Mouse (Mus musculus) adrenal gland, postnatal 25 days (tissue): ENCODE results near the gene Erbb3. TPM values are rescaled to one million over a fixed set of nuclear protein-coding genes. Genes with fewer than 3 reads are reported as not detected.
"Not testable (repeated sequence)": the region's sequence is repeated elsewhere in the genome, so short reads cannot be mapped to it uniquely, and the experiment has no call there.

Experiments used
- DNase-seq: peaks from one replicate; pipeline ENCODE4 v3.0.0; 2021; ENCODE audit warnings: mixed read lengths
- long read RNA-seq: library from polyadenylated mRNA; stranded (forward); transcript quantifications from one replicate; pipeline ENCODE4 v2.0.0, GENCODE M21; 2021
- total RNA-seq: library from RNA; stranded (reverse); gene quantifications from 2 replicates; pipeline ENCODE4 v1.2.3, GENCODE M21; 2021

Gene Erbb3
- 2.8 and 3.8 TPM in 2 replicates for total RNA-seq
- long read RNA-seq, full-length matches to known transcripts: 3 of 19 reads
- long read RNA-seq, partial matches to known transcripts: 11 of 19 reads
- long read RNA-seq, other reads (novel, unspliced or antisense): 5 of 19 reads

DNA sequence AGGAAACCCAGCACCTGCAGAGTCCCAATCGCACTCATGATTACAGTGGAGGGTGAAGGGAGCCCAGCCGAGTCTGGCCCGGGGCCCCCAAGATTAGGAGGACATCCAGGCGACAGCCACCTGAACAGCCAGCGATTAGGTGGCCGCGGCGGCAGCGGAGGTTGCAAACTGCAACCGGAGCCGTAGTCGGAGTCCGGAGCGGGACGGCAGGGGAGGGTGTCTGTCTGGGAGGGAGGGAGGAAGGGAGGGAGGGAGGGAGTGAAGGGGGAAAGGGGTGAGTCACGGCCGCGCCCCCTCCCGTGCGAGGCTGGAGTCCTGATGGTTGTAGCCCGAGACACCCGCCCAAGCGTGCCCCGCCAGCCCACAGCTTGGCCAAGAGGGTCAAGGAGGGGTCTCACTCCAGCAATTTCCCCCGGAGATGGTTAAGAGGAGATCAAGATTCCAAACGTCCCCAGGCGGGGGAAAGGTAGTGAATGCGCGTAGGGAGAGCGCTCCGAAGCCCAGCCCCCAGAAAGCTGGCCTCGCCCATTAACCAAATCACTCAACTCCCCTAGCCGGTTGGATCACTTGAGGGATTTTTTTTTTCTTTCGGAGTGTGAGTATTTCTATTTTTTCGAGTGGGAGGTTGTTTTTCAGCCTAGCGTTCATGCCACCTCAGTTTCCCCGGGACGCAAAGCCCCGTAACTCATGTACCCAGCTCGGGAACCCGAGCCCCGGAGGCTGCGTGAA, at the start of gene Erbb3:
TSS of gene Erbb3 (minus strand) at position 189 of the 729 bp plus-strand sequence.
- DNase-seq: peak; percentile 71

DNA sequence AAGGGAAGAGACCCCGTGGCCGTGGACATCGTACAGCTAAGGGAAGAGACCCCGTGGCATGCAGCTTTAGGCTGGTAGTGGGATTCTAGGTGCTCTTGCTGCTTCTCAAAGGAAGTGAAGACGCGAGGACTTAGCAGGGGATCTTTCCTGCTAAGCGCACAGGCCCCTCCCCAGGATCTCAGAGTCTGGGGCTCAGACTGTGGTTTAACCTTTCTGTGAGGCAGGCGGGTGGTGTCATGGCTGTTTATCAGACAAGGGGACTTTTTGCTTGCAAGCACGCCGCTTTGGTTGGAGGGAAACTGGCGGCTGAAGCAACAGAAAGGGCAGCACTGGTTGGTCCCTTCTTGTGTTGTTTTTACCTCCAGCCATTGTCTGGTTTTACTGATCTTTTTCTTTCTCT, 47.6 kb upstream of the Erbb3 start:
- DNase-seq: no peak

GRCm38 (mm10) chr10:128636561-128636960, 47.1 kb upstream of the Erbb3 start:
- DNase-seq: no peak

DNA sequence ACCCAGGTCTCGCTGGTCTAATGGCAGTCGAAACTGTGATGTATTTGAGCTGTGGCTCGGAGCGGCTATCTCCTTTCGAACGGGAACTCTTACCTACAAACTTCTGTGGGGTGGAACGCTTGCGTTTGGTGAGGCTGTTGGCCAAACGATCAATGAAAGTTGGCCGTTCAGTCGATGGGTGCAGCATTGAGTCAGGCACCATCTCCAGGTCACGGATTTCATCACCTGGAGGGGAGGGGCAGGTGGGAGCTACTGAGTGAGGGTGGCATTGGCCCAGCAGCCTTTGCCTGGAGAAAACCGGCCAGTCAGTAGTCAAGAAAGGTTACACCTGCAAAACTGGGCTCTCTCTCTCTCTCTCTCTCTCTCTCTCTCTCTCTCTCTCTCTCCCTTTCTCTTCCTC, 46.2 kb upstream of the Erbb3 start:
- no peak for DNase-seq

DNA sequence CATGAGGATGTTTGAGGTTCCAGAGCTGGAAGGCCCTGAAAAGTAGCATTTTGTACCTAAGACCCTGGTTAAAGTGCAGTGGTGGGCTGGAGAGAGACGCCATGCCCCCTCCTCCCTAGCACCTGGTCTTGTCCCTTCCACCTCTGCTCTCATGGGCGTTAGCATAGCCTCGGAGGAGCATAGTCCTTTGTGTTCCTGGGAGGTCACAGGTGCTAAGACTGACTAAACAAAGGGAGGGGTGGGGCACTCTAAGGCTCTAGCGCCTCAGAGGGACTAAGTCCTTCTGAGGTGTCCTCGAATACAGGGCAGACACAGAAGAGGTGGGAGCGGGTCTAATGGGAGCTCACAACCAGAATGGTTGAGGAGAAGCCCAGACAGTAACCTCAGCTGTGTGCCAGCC, 42.1 kb upstream of the Erbb3 start:
- DNase-seq: no peak

DNA sequence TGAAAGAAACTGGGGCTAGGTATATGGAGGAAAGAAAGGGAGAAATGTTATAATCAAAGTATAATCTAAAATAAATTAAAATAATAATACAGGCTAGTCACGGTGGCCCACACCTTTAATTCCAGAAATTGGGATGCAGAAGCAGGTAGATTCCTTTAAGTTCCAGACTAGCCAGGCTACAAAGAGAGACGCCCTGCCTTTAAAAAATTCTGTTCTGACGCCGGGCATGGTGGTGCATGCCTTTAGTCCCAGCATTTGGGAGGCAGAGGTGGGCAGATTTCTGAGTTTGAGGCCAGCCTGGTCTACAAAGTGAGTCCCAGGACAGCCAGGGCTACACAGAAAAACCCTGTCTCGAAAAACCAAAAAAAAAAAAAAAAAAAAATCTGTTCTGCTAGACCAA, 40.9 kb upstream of the Erbb3 start:
- DNase-seq: not testable (repeated sequence)

DNA sequence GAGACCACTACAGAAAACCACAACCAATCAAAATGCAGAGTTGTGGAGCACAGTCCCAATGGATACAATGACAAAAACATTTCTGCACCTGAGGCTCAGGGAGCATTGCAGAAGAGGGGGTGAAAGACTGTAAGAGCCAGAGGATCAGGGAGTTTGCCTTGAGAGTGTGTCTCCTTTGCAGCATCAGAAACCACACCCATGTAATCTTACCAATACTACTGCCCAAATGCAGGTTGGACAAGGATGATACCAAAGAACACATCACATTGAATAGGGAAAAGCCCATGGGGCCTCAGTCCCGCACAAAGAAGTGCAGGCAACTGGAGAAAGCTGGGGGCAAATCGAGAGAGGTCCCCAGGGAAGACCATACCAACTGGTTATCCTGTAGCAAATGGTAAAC, 40.3 kb upstream of the Erbb3 start:
- no peak for DNase-seq

GRCm38 (mm10) chr10:128627398-128628317, 38.2 kb upstream of the Erbb3 start:
- DNase-seq: no peak

DNA sequence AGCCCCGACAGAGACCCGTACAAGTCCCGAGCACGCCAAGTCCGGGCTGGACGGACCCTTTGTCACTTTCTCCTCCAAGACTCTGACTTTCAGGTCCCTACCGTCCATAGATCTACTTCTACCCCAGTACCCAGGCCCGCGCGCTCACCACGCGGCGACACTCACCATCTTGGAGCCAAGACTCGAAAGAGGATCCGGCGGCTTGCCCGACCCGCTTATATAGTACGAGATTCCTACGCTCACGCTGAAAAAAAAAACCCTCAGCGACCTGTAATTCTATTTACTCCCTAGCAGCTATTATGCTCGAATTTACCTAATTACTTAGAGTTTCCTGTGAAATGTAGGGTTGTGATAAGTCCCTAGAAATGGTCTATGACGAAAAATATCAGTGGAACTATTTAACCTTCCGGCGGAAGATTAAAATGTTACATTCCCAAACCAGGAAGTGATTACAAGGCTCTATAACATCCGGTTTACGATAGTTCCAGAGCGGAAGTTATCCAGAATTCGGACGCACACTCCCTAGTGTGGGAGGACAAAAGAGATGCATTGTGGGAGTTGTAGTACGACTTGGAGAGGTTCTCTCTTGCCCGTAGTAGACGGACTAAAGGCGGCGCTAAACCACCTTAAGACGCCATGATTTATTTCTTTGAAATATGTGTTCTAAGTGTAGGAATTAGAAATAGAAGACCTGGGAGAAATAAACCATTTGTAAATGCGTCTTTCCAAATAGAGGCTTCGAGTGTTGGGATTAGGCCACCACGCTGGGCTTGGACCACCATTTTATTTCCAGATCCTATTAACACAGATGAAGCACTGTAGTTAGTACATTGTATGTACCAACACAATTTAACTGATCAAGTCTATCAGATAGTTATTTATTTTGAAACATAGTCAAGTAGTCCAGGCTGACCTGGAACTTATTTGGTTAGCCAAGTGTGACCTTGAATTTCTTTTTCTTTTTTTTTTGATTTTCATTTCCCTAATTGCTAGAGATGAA, 37.2 kb upstream of the Erbb3 start, which contains the start of gene Rps26:
TSS of gene Rps26 (minus strand) at position 437 of the 1,000 bp plus-strand sequence.
- peak; percentile 81 for DNase-seq

GRCm38 (mm10) chr10:128625287-128625894, 35.9 kb upstream of the Erbb3 start:
- no peak for DNase-seq

- not testable (repeated sequence) for DNase-seq
Measured at GRCm38 (mm10) chr10:128623106-128623613, 33.7 kb upstream of the Erbb3 start.

GRCm38 (mm10) chr10:128622702-128623101, 33.2 kb upstream of the Erbb3 start:
- no peak for DNase-seq

DNA sequence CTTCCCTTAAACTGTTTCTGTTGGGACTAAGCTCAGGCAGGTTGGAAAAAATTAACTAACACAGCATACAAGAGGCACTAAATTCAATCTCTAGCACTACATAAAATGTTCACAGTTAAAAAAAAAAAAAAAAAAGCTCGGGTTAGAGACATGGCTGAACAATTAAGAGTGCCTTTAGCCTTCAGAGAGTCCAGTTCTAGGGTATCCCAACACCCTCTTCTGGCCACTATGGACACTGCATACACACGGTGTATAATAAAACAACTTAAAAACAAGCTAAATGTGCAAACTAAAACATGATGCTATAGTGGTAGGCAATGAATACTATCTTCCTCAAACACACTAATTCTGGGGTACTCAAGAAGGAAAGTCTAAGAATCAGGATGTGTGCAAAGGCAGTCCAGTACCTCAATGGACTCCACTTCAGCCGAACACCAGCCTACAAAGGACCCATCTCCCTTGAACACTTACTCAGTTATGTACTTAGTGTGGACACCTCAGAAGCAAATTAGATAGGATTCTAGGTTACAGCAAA, 32.6 kb upstream of the Erbb3 start:
- DNase-seq: no peak

GRCm38 (mm10) chr10:128620241-128620640, 30.8 kb upstream of the Erbb3 start:
- no peak for DNase-seq

- not testable (repeated sequence) for DNase-seq
Measured at GRCm38 (mm10) chr10:128619148-128619547, 29.7 kb upstream of the Erbb3 start.

DNA sequence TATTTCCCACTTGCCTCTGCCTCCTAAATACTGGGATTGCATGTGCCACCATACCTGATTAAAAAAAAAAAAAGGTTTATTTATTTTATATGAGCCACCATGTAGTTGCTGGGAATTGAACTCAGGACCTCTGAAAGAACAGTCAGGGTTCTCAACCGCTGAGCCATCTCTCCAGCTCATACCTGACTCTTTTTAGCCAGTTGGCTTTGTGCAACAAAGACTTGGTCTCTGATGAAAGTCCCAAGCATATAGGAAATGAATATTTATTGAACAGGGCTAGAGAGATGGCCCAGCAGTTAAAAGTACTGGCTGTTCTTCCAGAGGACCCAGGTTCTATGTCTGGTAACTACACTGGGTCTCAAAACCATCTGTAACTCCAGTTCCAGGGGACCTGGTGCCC, 29.1 kb upstream of the Erbb3 start:
- DNase-seq: no peak

GRCm38 (mm10) chr10:128615798-128616448, 26.5 kb upstream of the Erbb3 start:
- DNase-seq: not testable (repeated sequence)

DNA sequence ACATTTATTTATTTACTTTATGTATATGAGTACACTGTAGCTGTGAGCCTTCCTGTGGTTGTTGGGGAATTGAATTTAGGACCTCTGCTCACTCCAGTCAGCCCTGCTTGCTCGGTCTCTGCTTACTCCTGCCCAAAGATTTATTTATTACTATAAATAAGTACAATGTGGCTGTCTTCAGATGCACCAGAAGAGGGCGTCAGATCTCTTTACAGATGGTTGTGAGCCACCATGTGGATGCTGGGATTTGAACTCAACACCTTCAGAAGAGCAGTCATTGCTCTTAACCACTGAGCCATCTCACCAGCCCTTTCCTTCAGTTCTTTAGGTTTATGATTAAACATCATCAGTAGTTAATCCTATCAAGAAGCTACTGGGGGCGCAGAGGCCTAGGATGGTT, 25.5 kb upstream of the Erbb3 start:
- no peak for DNase-seq

- DNase-seq: not testable (repeated sequence)
Measured at GRCm38 (mm10) chr10:128613820-128614219, 24.4 kb upstream of the Erbb3 start.

GRCm38 (mm10) chr10:128613154-128613440, 23.6 kb upstream of the Erbb3 start:
- no peak for DNase-seq
